Mouse (Mus musculus): Measurements from ENCODE around the gene Mctp2.

- no peak for TF ChIP-seq POLR2A (IDR thresholded peaks at IDR 0.05; ENCODE audit: borderline replicate concordance, insufficient read depth, low read length)
- TF ChIP-seq CTCF (IDR thresholded peaks at IDR 0.05; ENCODE audit: borderline replicate concordance, insufficient read depth, low read depth, low read length): no peak
These were observed 197.6 kb downstream of the Mctp2 start for GRCm38 (mm10) chr7:72108639-72109399.
